22 mouse cellular contexts compared by ENCODE assay signal in genomic region chr5:126335091-126335490, GRCm38 (mm10).
DNase-seq lines count a peak whose midpoint lies in the region; ATAC-seq and TF ChIP-seq lines count a peak whose summit lies in the region.
"Had no signal": no experiment of that assay in that cellular context is flagged by ENCODE, and none has a peak within 500 bp of the region (broad histone marks: within the 10 kb centered on the region; RNA-seq: fewer than 3 reads in every experiment).

No protein-coding gene starts in this region.

- no peak for TF ChIP-seq CTCF in brain, embryonic 14.5 days (IDR thresholded peaks at IDR 0.05; ENCODE audit: borderline replicate concordance, extremely low read depth, insufficient read depth, insufficient read length)

- no peaks in the 10 kb centered on the region for H3K27me3 ChIP-seq in forebrain, embryonic 14.5 days (replicated peaks; ENCODE audit: control insufficient read depth, insufficient read depth, low read length)
- no peaks in the 10 kb centered on the region for H3K27me3 ChIP-seq in hindbrain, embryonic 13.5 days
- H3K27me3 ChIP-seq in midbrain, embryonic 13.5 days = no peaks in the 10 kb centered on the region
- H3K27me3 ChIP-seq: CH12.LX; embryonic facial prominence, embryonic 13.5 days had no signal

- ATAC-seq in forebrain, embryonic 14.5 days = peak; percentile 27
- no peak for ATAC-seq in hindbrain, embryonic 13.5 days (ENCODE audit: low FRiP score)
- ATAC-seq in midbrain, embryonic 13.5 days = no peak
- ATAC-seq in erythroid progenitor cell, adult 5-6 weeks (replicated peaks; ENCODE audit: low FRiP score, poor library complexity, severe bottlenecking) = no peak
- ATAC-seq: inflammation-experienced regulatory T-cells, adult 6 months; liver, postnatal 0 days had no signal

- H3K4me1 ChIP-seq in forebrain, embryonic 14.5 days (ENCODE audit: control insufficient read depth, insufficient read depth, low read length) = peaks cover 13% of the 10 kb centered on the region
- peaks cover 14% of the 10 kb centered on the region for H3K4me1 ChIP-seq in hindbrain, embryonic 13.5 days (replicated peaks)
- peaks cover 19% of the 10 kb centered on the region for H3K4me1 ChIP-seq in midbrain, embryonic 13.5 days (replicated peaks)
- H3K4me1 ChIP-seq: embryonic facial prominence, embryonic 13.5 days; heart, embryonic 10.5 days; limb, embryonic 10.5 days had no signal

- intact Hi-C loops in heart, postnatal 10 days (cut with DNase I) = no loop called here

- no peaks in the 10 kb centered on the region for H3K36me3 ChIP-seq in forebrain, embryonic 14.5 days (ENCODE audit: control insufficient read depth, insufficient read depth, low read length)
- H3K36me3 ChIP-seq in hindbrain, embryonic 13.5 days = no peaks in the 10 kb centered on the region
- H3K36me3 ChIP-seq in midbrain, embryonic 13.5 days = no peaks in the 10 kb centered on the region
- H3K36me3 ChIP-seq: embryonic facial prominence, embryonic 13.5 days; heart, embryonic 10.5 days; limb, embryonic 10.5 days had no signal

- 2% methylated on average over 7 of the region's 7 CpGs for WGBS in forebrain, embryonic 14.5 days
- 28% methylated on average over 7 of the region's 7 CpGs for WGBS in hindbrain, embryonic 13.5 days
- 21% methylated on average over 7 of the region's 7 CpGs for WGBS in midbrain, embryonic 13.5 days

- DNase-seq in brain, embryonic 14.5 days (ENCODE audit: low read depth) = peak; percentile 67
- DNase-seq in forebrain, embryonic 14.5 days (ENCODE audit: low spot score) = peak; percentile 33
- DNase-seq in ovary, postnatal 14 days (ENCODE audit: low spot score) = no peak
- no peak for DNase-seq in heart, postnatal 10 days
- no peak for DNase-seq in B cell, adult 2 months
- DNase-seq: adrenal gland, postnatal 36 days; cerebellum, adult 9-10 months; kidney, adult 9 months; kidney, postnatal 36 days; liver, postnatal 0 days; lung, postnatal 10 days; thymus, postnatal 25 days had no signal

- no peak overlapping the region for H3K4me2 ChIP-seq in forebrain, embryonic 14.5 days (ENCODE audit: low read length)
- no peak overlapping the region for H3K4me2 ChIP-seq in hindbrain, embryonic 13.5 days
- H3K4me2 ChIP-seq in midbrain, embryonic 13.5 days (replicated peaks) = no peak overlapping the region
- H3K4me2 ChIP-seq: embryonic facial prominence, embryonic 13.5 days had no signal

- peak overlapping the region; percentile 41; the same call in 1 of the 2 replicates for H3K9ac ChIP-seq in forebrain, embryonic 14.5 days (ENCODE audit: low read length)
- no peak overlapping the region for H3K9ac ChIP-seq in hindbrain, embryonic 13.5 days
- 0 out of 2 replicates have a peak overlapping the region, but pooled peaks have one; percentile 4 for H3K9ac ChIP-seq in midbrain, embryonic 13.5 days (replicated peaks)
- H3K9ac ChIP-seq: embryonic facial prominence, embryonic 13.5 days; liver, postnatal 0 days had no signal

- H3K4me3 ChIP-seq in forebrain, embryonic 14.5 days (ENCODE audit: low read depth, low read length) = no peak overlapping the region
- H3K4me3 ChIP-seq in hindbrain, embryonic 13.5 days = no peak overlapping the region
- H3K4me3 ChIP-seq in midbrain, embryonic 13.5 days (replicated peaks) = no peak overlapping the region
- H3K4me3 ChIP-seq: embryonic facial prominence, embryonic 13.5 days; heart, embryonic 10.5 days; left cerebral cortex, adult 2 months; limb, embryonic 10.5 days had no signal

- H3K9me3 ChIP-seq in forebrain, embryonic 14.5 days (replicated peaks; ENCODE audit: control insufficient read depth, low read length) = no peaks in the 10 kb centered on the region
- no peaks in the 10 kb centered on the region for H3K9me3 ChIP-seq in hindbrain, embryonic 13.5 days
- H3K9me3 ChIP-seq in midbrain, embryonic 13.5 days = no peaks in the 10 kb centered on the region
- H3K9me3 ChIP-seq: embryonic facial prominence, embryonic 13.5 days; heart, embryonic 10.5 days; limb, embryonic 10.5 days had no signal

- TF ChIP-seq POLR2A in brain, embryonic 14.5 days (IDR thresholded peaks at IDR 0.05; ENCODE audit: borderline replicate concordance, extremely low read depth, insufficient read depth, insufficient read length, poor library complexity, severe bottlenecking) = no peak

- peak overlapping the region; percentile 80 for H3K27ac ChIP-seq in forebrain, embryonic 14.5 days (ENCODE audit: low read depth, low read length)
- H3K27ac ChIP-seq in hindbrain, embryonic 13.5 days = peak overlapping the region; percentile 61
- H3K27ac ChIP-seq in midbrain, embryonic 13.5 days = peak overlapping the region; percentile 74
- H3K27ac ChIP-seq: embryonic facial prominence, embryonic 13.5 days; heart, embryonic 10.5 days; left cerebral cortex, adult 2 months; limb, embryonic 10.5 days; stomach, postnatal 0 days had no signal

Comparison
In these comparisons a context has a peak if more than half of its experiments do, and no peak if none do; other contexts are left out.
1. DNase-seq: peak in brain, embryonic 14.5 days (single experiment) and forebrain, embryonic 14.5 days (single experiment); none in ovary, postnatal 14 days (single experiment), heart, postnatal 10 days (0 of 2) and B cell, adult 2 months (0 of 2).
2. Peak in every context shown above with its lines, with median percentiles within 50 percentile points of each other: H3K27ac ChIP-seq.